Mouse (Mus musculus): Measurements from ENCODE around the gene Fmnl2. TPM values are rescaled to one million over a fixed set of nuclear protein-coding genes. Genes with fewer than 3 reads are reported as not detected.
A peak's percentile ranks its signal among the peaks of the same experiment; 100 is the strongest.

Fmnl2 gene
- polyA plus RNA-seq, 1 experiment from 2014 or later: 10.2 TPM

- no peaks in the 10 kb centered on the region for H3K36me3 ChIP-seq (replicated peaks)
- no peaks in the 10 kb centered on the region for H3K27me3 ChIP-seq (replicated peaks)
- WGBS: 23% methylated on average over 4 of the region's 4 CpGs
- H3K4me2 ChIP-seq: no peak overlapping the region
- H3K27ac ChIP-seq: no peak overlapping the region
- no peak overlapping the region for H3K9ac ChIP-seq
- peaks cover 27% of the 10 kb centered on the region for H3K4me1 ChIP-seq
- ATAC-seq (replicated peaks): peak; percentile 39; the same call in 1 of the 2 replicates
- no peaks in the 10 kb centered on the region for H3K9me3 ChIP-seq
- no peak overlapping the region for H3K4me3 ChIP-seq
Observed at GRCm38 (mm10) chr2:52985167-52985566, 127.5 kb downstream of the Fmnl2 start.

- Histone ChIP-seq H3K27ac (no peak overlapping the region), H3K9me3 (no peaks in the 10 kb centered on the region), H3K4me3 (no peak overlapping the region), H3K27me3 (replicated peaks) (no peaks in the 10 kb centered on the region), H3K4me2 (no peak overlapping the region), H3K4me1 (peaks cover 19% of the 10 kb centered on the region), H3K9ac (no peak overlapping the region), H3K36me3 (replicated peaks) (no peaks in the 10 kb centered on the region)
- 77% methylated on average over 3 of the region's 3 CpGs for WGBS
- no peak for ATAC-seq (replicated peaks)
Observed at GRCm38 (mm10) chr2:52986354-52986753, 128.7 kb downstream of the Fmnl2 start.

- no peak for ATAC-seq (replicated peaks)
- Histone ChIP-seq H3K4me3 (no peak overlapping the region), H3K4me1 (peaks cover 19% of the 10 kb centered on the region), H3K9ac (no peak overlapping the region), H3K27ac (no peak overlapping the region), H3K9me3 (no peaks in the 10 kb centered on the region), H3K4me2 (no peak overlapping the region), H3K36me3 (replicated peaks) (no peaks in the 10 kb centered on the region), H3K27me3 (replicated peaks) (no peaks in the 10 kb centered on the region)
- 95% methylated on average over 6 of the region's 6 CpGs for whole genome bisulfite sequencing
Observed at GRCm38 (mm10) chr2:52987035-52987434, 129.4 kb downstream of the Fmnl2 start.

GRCm38 (mm10) chr2:52987637-52988295 is 130.1 kb downstream of the Fmnl2 start:
- 51% methylated on average over 11 of the region's 11 CpGs for WGBS
- Histone ChIP-seq H3K9me3 (no peaks in the 10 kb centered on the region), H3K36me3 (replicated peaks) (no peaks in the 10 kb centered on the region), H3K27ac (peak overlapping the region; percentile 51; the same call in 1 of the 2 replicates), H3K9ac (no peak overlapping the region), H3K4me1 (peaks cover 19% of the 10 kb centered on the region), H3K27me3 (replicated peaks) (no peaks in the 10 kb centered on the region), H3K4me3 (no peak overlapping the region), H3K4me2 (no peak overlapping the region)
- peak; percentile 65; the same call in 1 of the 2 replicates for ATAC-seq (replicated peaks)

- 62% methylated on average over 4 of the region's 4 CpGs for WGBS
- Histone ChIP-seq H3K4me2 (no peak overlapping the region), H3K9me3 (no peaks in the 10 kb centered on the region), H3K27me3 (replicated peaks) (no peaks in the 10 kb centered on the region), H3K27ac (no peak overlapping the region), H3K4me1 (peaks cover 19% of the 10 kb centered on the region), H3K9ac (no peak overlapping the region), H3K4me3 (no peak overlapping the region), H3K36me3 (replicated peaks) (no peaks in the 10 kb centered on the region)
- ATAC-seq (replicated peaks): no peak
Observed at GRCm38 (mm10) chr2:52989316-52989715, 131.7 kb downstream of the Fmnl2 start.

GRCm38 (mm10) chr2:52990874-52991687 is 133.4 kb downstream of the Fmnl2 start:
- no peak for ATAC-seq (replicated peaks)
- Histone ChIP-seq H3K36me3 (replicated peaks) (no peaks in the 10 kb centered on the region), H3K9me3 (no peaks in the 10 kb centered on the region), H3K27me3 (replicated peaks) (no peaks in the 10 kb centered on the region), H3K4me1 (peaks cover 8% of the 10 kb centered on the region; the same call in 1 of the 2 replicates), H3K4me3 (no peak overlapping the region), H3K9ac (no peak overlapping the region), H3K4me2 (no peak overlapping the region), H3K27ac (no peak overlapping the region)
- WGBS: 84% methylated on average over 9 of the region's 9 CpGs

GRCm38 (mm10) chr2:52991688-52992194 is 134.1 kb downstream of the Fmnl2 start:
- no peak overlapping the region for H3K27ac ChIP-seq
- ATAC-seq (replicated peaks): no peak
- 88% methylated on average over 5 of the region's 5 CpGs for WGBS
- no peak overlapping the region for H3K4me2 ChIP-seq
- H3K4me1 ChIP-seq: peaks cover 8% of the 10 kb centered on the region; the same call in 1 of the 2 replicates
- no peak overlapping the region for H3K4me3 ChIP-seq
- no peaks in the 10 kb centered on the region for H3K36me3 ChIP-seq (replicated peaks)
- H3K9ac ChIP-seq: no peak overlapping the region
- no peaks in the 10 kb centered on the region for H3K9me3 ChIP-seq
- no peaks in the 10 kb centered on the region for H3K27me3 ChIP-seq (replicated peaks)

- Histone ChIP-seq H3K9me3 (no peaks in the 10 kb centered on the region), H3K4me1 (peaks cover 8% of the 10 kb centered on the region), H3K9ac (no peak overlapping the region), H3K27me3 (replicated peaks) (no peaks in the 10 kb centered on the region), H3K27ac (no peak overlapping the region), H3K4me2 (no peak overlapping the region), H3K4me3 (no peak overlapping the region), H3K36me3 (replicated peaks) (no peaks in the 10 kb centered on the region)
- ATAC-seq (replicated peaks): no peak
- 90% methylated on average over 7 of the region's 7 CpGs for whole genome bisulfite sequencing
Observed at GRCm38 (mm10) chr2:52993241-52993640, 135.6 kb downstream of the Fmnl2 start.

GRCm38 (mm10) chr2:52994526-52994925 is 136.9 kb downstream of the Fmnl2 start:
- no peaks in the 10 kb centered on the region for H3K36me3 ChIP-seq (replicated peaks)
- H3K4me3 ChIP-seq: no peak overlapping the region
- H3K4me2 ChIP-seq: no peak overlapping the region
- WGBS: 88% methylated on average over 9 of the region's 9 CpGs
- H3K4me1 ChIP-seq: peaks cover 16% of the 10 kb centered on the region
- H3K9me3 ChIP-seq: no peaks in the 10 kb centered on the region
- ATAC-seq (replicated peaks): no peak
- no peaks in the 10 kb centered on the region for H3K27me3 ChIP-seq (replicated peaks)
- H3K27ac ChIP-seq: no peak overlapping the region
- H3K9ac ChIP-seq: no peak overlapping the region

- ATAC-seq (replicated peaks): no peak
- Histone ChIP-seq H3K4me3 (no peak overlapping the region), H3K27me3 (replicated peaks) (no peaks in the 10 kb centered on the region), H3K36me3 (replicated peaks) (no peaks in the 10 kb centered on the region), H3K4me2 (no peak overlapping the region), H3K4me1 (peaks cover 16% of the 10 kb centered on the region), H3K27ac (no peak overlapping the region), H3K9me3 (no peaks in the 10 kb centered on the region), H3K9ac (no peak overlapping the region)
- 31% methylated on average over 15 of the region's 15 CpGs for WGBS
Observed at GRCm38 (mm10) chr2:52997955-52998750, 140.5 kb downstream of the Fmnl2 start.

GRCm38 (mm10) chr2:52999524-52999969 is 141.9 kb downstream of the Fmnl2 start:
- H3K9ac ChIP-seq: no peak overlapping the region
- 17% methylated on average over 3 of the region's 3 CpGs for WGBS

GRCm38 (mm10) chr2:53000446-53000845 is 142.8 kb downstream of the Fmnl2 start:
- Histone ChIP-seq H3K27me3 (replicated peaks) (no peaks in the 10 kb centered on the region), H3K4me2 (no peak overlapping the region), H3K27ac (no peak overlapping the region), H3K4me1 (peaks cover 16% of the 10 kb centered on the region), H3K4me3 (no peak overlapping the region), H3K9me3 (no peaks in the 10 kb centered on the region), H3K9ac (no peak overlapping the region), H3K36me3 (replicated peaks) (no peaks in the 10 kb centered on the region)
- ATAC-seq (replicated peaks): no peak
- WGBS: 94% methylated on average over 3 of the region's 3 CpGs

More at GRCm38 (mm10) chr2:52999524-52999969, 141.9 kb downstream of the Fmnl2 start:
- no peak overlapping the region for H3K4me2 ChIP-seq
- H3K27ac ChIP-seq: no peak overlapping the region
- 0 out of 2 replicates have a peak, but pooled peaks have one; percentile 44 for ATAC-seq (replicated peaks)
- H3K9me3 ChIP-seq: no peaks in the 10 kb centered on the region
- no peaks in the 10 kb centered on the region for H3K27me3 ChIP-seq (replicated peaks)
- H3K4me3 ChIP-seq: no peak overlapping the region
- peaks cover 16% of the 10 kb centered on the region for H3K4me1 ChIP-seq
- no peaks in the 10 kb centered on the region for H3K36me3 ChIP-seq (replicated peaks)

All from midbrain, embryonic 15.5 days (tissue).